Mouse (Mus musculus): ENCODE data around the gene Pcsk4. TPM values are rescaled to one million over a fixed set of nuclear protein-coding genes. Genes with fewer than 3 reads are reported as not detected.

Pcsk4 gene
- polyA plus RNA-seq, 1 experiment from 2014 or later: 1.9 TPM

- H3K9ac ChIP-seq (ENCODE audit: low read length): no peak overlapping the region
- peaks cover 15% of the 10 kb centered on the region for H3K27me3 ChIP-seq (ENCODE audit: control insufficient read depth, insufficient read depth, low read length)
- peaks cover 12% of the 10 kb centered on the region; the same call in 1 of the 2 replicates for H3K4me1 ChIP-seq (ENCODE audit: control insufficient read depth, insufficient read depth, low read length)
- H3K4me2 ChIP-seq (ENCODE audit: low read depth, low read length): no peak overlapping the region
- no peak for ATAC-seq (replicated peaks; ENCODE audit: extremely low read depth, insufficient read depth, low FRiP score)
- no peak overlapping the region for H3K4me3 ChIP-seq (ENCODE audit: low read length)
- H3K27ac ChIP-seq (ENCODE audit: low read length): no peak overlapping the region
- WGBS: 50% methylated on average over 10 of the region's 10 CpGs
- no peaks in the 10 kb centered on the region for H3K9me3 ChIP-seq (replicated peaks; ENCODE audit: control insufficient read depth, low read length)
- H3K36me3 ChIP-seq (ENCODE audit: control insufficient read depth, insufficient read depth): no peaks in the 10 kb centered on the region
Observed at GRCm38 (mm10) chr10:80331636-80332524, 2.6 kb upstream of the Pcsk4 start.

- Histone ChIP-seq H3K9ac (ENCODE audit: low read length) (no peak overlapping the region), H3K9me3 (replicated peaks; ENCODE audit: control insufficient read depth, low read length) (no peaks in the 10 kb centered on the region), H3K27me3 (ENCODE audit: control insufficient read depth, insufficient read depth, low read length) (peaks cover 15% of the 10 kb centered on the region), H3K4me2 (ENCODE audit: low read depth, low read length) (peak overlapping the region; percentile 74; the same call in 1 of the 2 replicates), H3K4me1 (ENCODE audit: control insufficient read depth, insufficient read depth, low read length) (peaks cover 12% of the 10 kb centered on the region; the same call in 1 of the 2 replicates), H3K27ac (ENCODE audit: low read length) (no peak overlapping the region), H3K36me3 (ENCODE audit: control insufficient read depth, insufficient read depth) (no peaks in the 10 kb centered on the region), H3K4me3 (ENCODE audit: low read length) (no peak overlapping the region)
- no peak for ATAC-seq (replicated peaks; ENCODE audit: extremely low read depth, insufficient read depth, low FRiP score)
- WGBS: 42% methylated on average over 2 of the region's 2 CpGs
Observed at GRCm38 (mm10) chr10:80330888-80331287, 1.6 kb upstream of the Pcsk4 start.

DNA sequence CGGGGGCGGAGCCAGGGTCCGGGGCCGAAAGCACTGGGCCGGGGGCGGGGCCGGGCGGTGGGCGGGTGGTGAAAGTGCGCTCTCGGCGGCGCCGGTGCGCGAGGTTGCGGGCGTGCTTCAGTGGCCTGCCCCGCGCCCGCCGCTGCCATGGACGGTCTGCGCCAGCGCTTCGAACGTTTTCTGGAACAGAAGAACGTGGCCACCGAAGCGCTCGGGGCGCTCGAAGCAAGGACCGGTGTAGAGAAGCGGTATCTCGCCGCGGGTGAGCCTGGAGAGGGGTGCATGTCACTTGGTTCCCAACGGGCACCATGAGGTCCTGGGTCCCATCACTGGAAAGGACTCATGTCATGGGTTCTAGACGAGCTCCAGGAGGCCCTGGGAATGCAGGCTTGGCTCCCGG lies 786 bp upstream of the Pcsk4 start:
- no peak for ATAC-seq (replicated peaks; ENCODE audit: extremely low read depth, insufficient read depth, low FRiP score)
- Histone ChIP-seq H3K9ac (ENCODE audit: low read length) (peak overlapping the region; percentile 67), H3K9me3 (replicated peaks; ENCODE audit: control insufficient read depth, low read length) (no peaks in the 10 kb centered on the region), H3K4me2 (ENCODE audit: low read depth, low read length) (peak overlapping the region; percentile 74), H3K4me3 (ENCODE audit: low read length) (peak overlapping the region; percentile 46), H3K27ac (ENCODE audit: low read length) (no peak overlapping the region), H3K4me1 (ENCODE audit: control insufficient read depth, insufficient read depth, low read length) (peaks cover 12% of the 10 kb centered on the region; the same call in 1 of the 2 replicates), H3K36me3 (ENCODE audit: control insufficient read depth, insufficient read depth) (no peaks in the 10 kb centered on the region), H3K27me3 (ENCODE audit: control insufficient read depth, insufficient read depth, low read length) (peaks cover 15% of the 10 kb centered on the region)
- 2% methylated on average over 41 of the region's 41 CpGs for WGBS

GRCm38 (mm10) chr10:80325045-80325444 lies 4.3 kb downstream of the Pcsk4 start:
- Histone ChIP-seq H3K27me3 (ENCODE audit: control insufficient read depth, insufficient read depth, low read length) (no peaks in the 10 kb centered on the region; the same call in 1 of the 2 replicates), H3K9me3 (replicated peaks; ENCODE audit: control insufficient read depth, low read length) (no peaks in the 10 kb centered on the region), H3K36me3 (ENCODE audit: control insufficient read depth, insufficient read depth) (no peaks in the 10 kb centered on the region), H3K4me2 (ENCODE audit: low read depth, low read length) (no peak overlapping the region), H3K27ac (ENCODE audit: low read length) (no peak overlapping the region), H3K4me1 (ENCODE audit: control insufficient read depth, insufficient read depth, low read length) (peaks cover 23% of the 10 kb centered on the region), H3K4me3 (ENCODE audit: low read length) (no peak overlapping the region), H3K9ac (ENCODE audit: low read length) (no peak overlapping the region)
- 80% methylated on average over 21 of the region's 21 CpGs for WGBS
- no peak for ATAC-seq (replicated peaks; ENCODE audit: extremely low read depth, insufficient read depth, low FRiP score)

DNA sequence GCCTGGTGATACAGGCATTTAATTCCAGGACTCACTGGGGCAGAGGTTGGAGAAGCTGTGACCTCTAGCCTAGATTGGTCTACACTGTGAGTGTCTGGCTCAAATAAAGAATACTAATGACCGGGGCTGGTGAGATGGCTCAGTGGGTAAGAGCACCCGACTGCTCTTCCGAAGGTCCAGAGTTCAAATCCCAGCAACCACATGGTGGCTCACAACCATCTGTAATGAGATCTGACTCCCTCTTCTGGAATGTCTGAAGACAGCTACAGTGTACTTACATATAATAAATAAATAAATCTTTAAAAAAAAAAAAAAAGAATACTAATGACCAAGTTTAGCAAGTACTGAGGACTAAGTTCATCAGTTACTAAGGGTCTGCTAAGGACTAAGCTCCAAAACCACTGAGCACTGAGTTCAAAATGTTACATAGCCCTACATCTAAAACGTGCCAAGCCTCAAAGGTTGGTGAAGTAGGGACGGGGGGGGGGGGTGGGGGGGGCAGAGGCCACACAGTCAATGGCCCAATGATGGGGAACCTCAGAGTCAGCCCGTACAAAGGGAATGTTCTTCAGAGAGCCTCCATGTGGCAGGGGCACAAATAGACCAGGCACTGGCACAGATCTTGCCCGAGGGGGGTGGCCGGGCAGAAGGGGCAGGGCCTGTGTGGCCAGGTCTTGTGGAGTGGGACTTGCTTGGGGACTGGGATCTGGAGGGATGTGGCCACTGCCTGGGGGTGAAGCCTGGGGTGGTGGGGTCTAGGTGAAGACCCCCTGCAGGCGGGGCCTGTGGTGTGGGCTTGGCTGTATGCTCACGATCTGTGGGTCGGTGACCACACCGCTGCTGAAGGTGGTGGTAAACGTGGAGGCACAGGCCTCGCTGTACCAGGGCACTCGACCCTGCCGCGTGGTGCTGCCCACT lies 4.9 kb downstream of the Pcsk4 start:
- no peak for ATAC-seq (replicated peaks; ENCODE audit: extremely low read depth, insufficient read depth, low FRiP score)
- Histone ChIP-seq H3K4me1 (ENCODE audit: control insufficient read depth, insufficient read depth, low read length) (peaks cover 24% of the 10 kb centered on the region), H3K27me3 (ENCODE audit: control insufficient read depth, insufficient read depth, low read length) (no peaks in the 10 kb centered on the region; the same call in 1 of the 2 replicates), H3K4me2 (ENCODE audit: low read depth, low read length) (peak overlapping the region; percentile 98), H3K4me3 (ENCODE audit: low read length) (no peak overlapping the region; the same call in 1 of the 2 replicates), H3K9ac (ENCODE audit: low read length) (no peak overlapping the region), H3K9me3 (replicated peaks; ENCODE audit: control insufficient read depth, low read length) (no peaks in the 10 kb centered on the region), H3K36me3 (ENCODE audit: control insufficient read depth, insufficient read depth) (no peaks in the 10 kb centered on the region), H3K27ac (ENCODE audit: low read length) (no peak overlapping the region)
- WGBS: 77% methylated on average over 17 of the region's 17 CpGs

DNA sequence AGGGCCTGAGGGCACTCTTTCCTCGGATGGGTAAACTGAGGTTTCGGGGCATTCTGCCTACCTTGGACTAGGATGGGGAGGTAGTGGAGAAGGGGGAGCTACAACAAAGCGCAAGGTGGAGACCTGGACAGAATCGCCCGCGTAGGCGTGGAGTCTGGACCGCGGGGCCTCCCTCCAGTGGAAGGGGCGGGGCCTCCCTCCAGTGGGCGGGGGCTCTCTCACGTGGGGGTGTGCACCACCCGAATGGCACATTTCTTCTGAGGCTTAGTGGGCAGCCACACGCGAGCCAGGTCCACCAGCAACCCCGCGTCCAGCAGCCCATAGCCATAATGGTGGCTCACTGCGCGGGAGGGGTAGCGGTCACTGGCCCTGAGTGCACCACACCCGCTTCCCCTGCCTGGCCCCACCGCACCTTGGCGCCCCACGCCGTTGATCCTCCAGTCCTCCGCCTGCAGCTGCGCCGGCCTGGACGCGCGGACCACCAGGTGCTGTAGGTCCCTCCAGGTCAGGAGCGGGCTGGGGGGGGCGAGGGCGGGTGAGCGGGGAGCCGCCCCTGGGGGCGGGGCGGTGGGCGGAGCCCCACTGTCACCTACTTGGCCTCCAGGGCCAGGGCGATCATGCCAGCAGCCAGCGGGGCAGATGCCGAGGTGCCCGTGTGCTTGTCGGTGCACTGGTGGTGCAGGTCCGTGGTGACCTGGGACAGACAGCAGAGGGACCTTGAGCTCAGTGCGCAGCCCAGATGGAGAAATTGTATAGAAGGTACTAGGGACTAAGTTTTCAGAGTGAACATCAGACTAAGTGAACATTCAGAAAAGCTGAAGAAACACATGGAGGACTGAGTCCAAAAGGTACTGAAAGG lies 5.8 kb downstream of the Pcsk4 start:
- Histone ChIP-seq H3K4me3 (ENCODE audit: low read length) (peak overlapping the region; percentile 71), H3K36me3 (ENCODE audit: control insufficient read depth, insufficient read depth) (no peaks in the 10 kb centered on the region), H3K9me3 (replicated peaks; ENCODE audit: control insufficient read depth, low read length) (no peaks in the 10 kb centered on the region), H3K27me3 (ENCODE audit: control insufficient read depth, insufficient read depth, low read length) (no peaks in the 10 kb centered on the region; the same call in 1 of the 2 replicates), H3K4me1 (ENCODE audit: control insufficient read depth, insufficient read depth, low read length) (peaks cover 25% of the 10 kb centered on the region), H3K9ac (ENCODE audit: low read length) (peak overlapping the region; percentile 78), H3K27ac (ENCODE audit: low read length) (no peak overlapping the region), H3K4me2 (ENCODE audit: low read depth, low read length) (peak overlapping the region; percentile 98)
- under 1% methylated on average over 44 of the region's 46 CpGs for WGBS
- peak; percentile 29 for ATAC-seq (replicated peaks; ENCODE audit: extremely low read depth, insufficient read depth, low FRiP score)

DNA sequence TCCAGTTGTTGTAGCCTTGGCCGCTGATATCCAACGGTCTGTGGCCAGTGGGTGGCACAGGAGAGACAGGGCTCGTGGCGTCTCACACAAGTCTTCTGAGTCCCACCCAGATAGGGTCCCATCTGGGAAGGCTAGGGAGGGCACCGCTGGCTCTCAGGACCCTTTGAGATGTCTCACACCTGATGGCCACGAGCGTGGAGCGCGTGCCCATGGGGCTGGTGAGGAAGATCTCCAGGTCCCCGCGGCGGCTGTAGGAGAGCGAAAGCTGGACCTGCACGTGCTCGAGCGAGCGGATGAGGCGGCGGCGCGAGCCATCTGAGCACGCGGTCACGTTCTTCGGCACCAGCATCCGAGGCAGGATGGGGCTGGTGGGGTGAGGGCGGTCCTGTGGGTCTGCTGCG lies 6.5 kb downstream of the Pcsk4 start:
- peak overlapping the region; percentile 78 for H3K9ac ChIP-seq (ENCODE audit: low read length)
- 7% methylated on average over 28 of the region's 28 CpGs for WGBS
- H3K36me3 ChIP-seq (ENCODE audit: control insufficient read depth, insufficient read depth): no peaks in the 10 kb centered on the region
- H3K9me3 ChIP-seq (replicated peaks; ENCODE audit: control insufficient read depth, low read length): no peaks in the 10 kb centered on the region
- no peak overlapping the region for H3K27ac ChIP-seq (ENCODE audit: low read length)
- peak overlapping the region; percentile 71 for H3K4me3 ChIP-seq (ENCODE audit: low read length)
- peak overlapping the region; percentile 98 for H3K4me2 ChIP-seq (ENCODE audit: low read depth, low read length)
- H3K27me3 ChIP-seq (ENCODE audit: control insufficient read depth, insufficient read depth, low read length): peaks cover 4% of the 10 kb centered on the region; the same call in 1 of the 2 replicates
- ATAC-seq (replicated peaks; ENCODE audit: extremely low read depth, insufficient read depth, low FRiP score): no peak
- H3K4me1 ChIP-seq (ENCODE audit: control insufficient read depth, insufficient read depth, low read length): peaks cover 25% of the 10 kb centered on the region
